Mouse (Mus musculus): ENCODE measurements at regions not wholly inside any gene's neighbourhood (a gene's known extent, or its start where the extent isn't known, plus 50 kb on each side); places are given as distances from the start of the nearest gene placed in this dataset.

GRCm38 (mm10) chr8:115929472-115930210 is 222.0 kb upstream of the Maf start:
- no peak for DNase-seq (ENCODE audit: low spot score in 2 of 2)

- DNase-seq (ENCODE audit: low spot score in 2 of 2): no peak
Measured at GRCm38 (mm10) chr8:115921889-115922288, 214.3 kb upstream of the Maf start.

DNA sequence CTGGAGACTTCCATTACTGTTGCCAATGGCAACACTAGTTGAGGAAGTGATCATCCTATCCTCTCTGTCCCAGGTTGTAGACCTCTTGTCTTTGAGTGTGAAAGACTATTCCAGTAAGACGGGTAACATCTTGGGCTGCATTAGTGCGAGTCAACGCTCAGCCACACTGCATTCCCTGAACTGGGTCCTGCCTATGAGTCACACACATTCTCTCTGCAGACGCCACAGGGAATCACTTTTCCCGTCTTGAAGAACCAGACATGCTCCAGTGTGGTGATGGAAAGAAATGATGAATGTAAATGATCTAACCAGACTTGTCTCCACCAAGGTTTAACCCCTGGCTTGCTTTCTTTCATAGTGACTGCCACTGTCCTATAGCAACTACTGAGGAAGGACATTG is 199.1 kb upstream of the Maf start:
- DNase-seq (ENCODE audit: low spot score in 2 of 2): no peak

DNA sequence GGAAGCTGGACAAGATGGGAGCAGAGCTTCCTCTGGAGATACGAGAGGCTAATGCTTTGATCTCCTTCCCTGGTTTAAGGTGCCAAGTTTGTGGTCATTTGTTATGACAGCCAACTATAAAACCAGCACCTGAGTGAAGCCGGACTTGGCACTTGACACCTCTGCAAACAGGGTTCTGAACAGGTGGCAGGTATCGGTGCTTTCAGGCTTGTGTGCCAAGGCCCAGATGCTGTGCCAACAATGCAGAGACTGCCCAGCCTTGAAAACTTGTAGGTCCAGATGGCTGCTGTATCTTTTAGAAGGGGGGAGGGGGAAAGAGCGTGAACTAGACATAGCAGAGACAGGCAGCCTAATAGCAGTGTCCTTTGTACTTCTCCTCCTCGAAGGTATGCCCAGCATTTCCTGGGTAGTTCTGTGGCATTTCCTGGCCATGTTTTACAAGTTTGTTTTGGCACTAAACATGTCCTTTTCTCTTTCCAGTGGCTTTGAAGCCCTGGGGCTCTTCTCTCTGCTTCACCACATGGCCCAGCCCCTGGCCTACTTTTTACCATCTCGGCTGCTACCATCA is 196.3 kb upstream of the Maf start:
- no peak for DNase-seq (ENCODE audit: low spot score in 2 of 2)

GRCm38 (mm10) chr8:115897521-115898178 is 190.1 kb upstream of the Maf start:
- DNase-seq (ENCODE audit: low spot score in 2 of 2): no peak

DNA sequence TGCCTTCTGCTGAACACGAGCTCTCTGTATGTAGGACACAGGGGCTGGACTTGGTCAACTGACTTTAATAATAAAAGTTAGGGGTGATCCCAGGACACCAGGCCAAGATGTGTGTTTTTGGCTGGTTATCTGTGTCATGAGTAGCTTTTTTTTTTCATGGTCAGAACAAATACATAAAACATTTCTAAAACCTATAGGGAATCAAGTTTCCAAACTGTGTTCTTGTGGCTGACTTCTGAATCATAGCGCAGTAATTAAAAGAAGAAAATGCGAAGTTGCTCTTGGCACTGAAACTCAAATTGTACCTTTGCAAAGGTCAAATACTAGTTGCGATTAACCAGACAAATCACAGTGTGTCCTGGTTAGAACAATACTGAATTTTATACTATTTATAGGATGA is 189.5 kb upstream of the Maf start:
- DNase-seq (ENCODE audit: low spot score in 2 of 2): no peak

DNA sequence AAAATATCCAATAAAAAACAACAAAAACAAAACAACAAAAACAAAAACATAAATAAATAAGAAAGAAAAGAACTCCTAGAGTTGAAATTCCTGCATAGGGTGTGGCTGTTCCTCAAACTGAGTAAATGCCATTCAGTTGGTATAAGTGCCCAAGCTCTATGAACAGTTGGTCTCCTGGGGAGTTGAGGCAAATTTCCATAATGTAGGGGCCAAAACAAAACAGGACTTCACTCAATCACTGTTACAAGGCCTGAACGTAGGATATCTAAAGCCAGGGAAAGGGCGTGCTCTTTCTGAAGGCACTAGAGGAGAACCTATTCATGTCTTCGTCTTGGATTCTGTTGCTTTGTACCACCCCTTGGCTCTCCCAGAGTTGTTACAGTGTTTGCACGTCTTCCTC is 188.5 kb upstream of the Maf start:
- DNase-seq (ENCODE audit: low spot score in 2 of 2): no peak

DNA sequence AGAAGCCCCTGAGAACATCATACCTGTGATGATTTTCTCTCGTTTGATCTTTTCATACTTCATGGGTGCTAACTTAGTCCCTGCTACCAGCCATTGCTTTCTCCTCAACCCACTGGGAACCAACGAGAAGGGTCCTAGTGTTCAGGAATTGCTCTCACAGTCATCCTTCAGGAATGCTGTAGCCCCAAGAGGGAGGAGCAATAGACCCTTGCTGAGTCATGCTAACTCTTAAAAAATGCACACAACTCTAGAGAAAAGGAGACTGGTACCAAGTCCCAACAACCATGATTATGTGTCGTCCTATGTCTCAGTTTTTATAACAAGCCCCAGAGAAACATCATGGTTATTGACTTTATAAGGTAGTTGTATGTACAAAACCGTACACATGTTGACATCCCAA is 180.7 kb upstream of the Maf start:
- no peak for DNase-seq (ENCODE audit: low spot score in 2 of 2)

DNA sequence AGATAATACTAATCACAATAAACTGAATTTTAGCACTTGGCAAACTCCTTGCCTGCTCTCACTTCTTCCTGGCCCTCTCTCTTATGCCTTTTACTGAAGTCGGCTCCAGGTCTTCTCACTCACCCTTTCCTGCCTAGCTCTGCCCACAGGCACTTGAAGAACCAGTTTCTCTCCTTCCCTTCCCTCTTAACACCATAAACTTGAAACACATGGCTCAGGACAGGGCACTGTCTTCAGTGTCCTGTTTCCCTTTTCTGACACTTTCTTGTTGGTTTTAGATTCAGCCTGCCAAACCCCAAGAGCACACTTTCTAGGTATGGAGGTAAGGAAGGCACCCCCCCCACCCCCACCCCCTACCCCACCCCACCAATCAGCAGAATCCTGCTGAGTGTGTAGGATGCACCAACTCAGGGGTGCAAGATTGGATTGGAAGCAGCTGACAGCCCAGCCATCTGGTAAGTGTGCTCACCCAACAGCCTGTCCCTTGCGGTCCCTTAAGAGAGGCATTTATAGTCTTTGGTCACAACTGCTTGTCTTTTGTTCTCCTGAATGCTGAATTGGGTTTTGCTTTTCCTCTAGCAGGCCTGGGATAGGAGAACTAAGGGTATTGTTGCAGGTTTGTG is 177.6 kb upstream of the Maf start:
- DNase-seq (ENCODE audit: low spot score in 2 of 2): no peak

DNA sequence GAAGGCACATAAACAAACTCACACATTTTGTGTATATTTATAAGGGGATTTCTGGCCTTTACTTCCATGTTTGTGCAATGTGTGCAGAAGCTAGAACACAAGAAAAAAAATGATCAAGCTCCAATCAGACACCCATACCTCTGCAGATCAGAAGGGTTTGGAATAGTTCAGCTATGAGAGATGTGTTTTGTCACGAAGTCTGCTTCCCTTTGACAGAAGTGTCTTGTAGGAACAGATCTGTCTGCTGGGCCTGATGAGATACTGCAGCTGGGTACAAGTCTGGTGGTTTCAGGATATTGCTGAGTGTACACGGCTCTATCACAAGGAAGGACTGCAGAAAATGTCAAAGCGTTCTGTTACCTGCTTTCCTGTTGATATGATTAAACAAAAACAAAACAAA is 176.2 kb upstream of the Maf start:
- no peak for DNase-seq (ENCODE audit: low spot score in 2 of 2)

- no peak for DNase-seq (ENCODE audit: low spot score in 2 of 2)
Measured at GRCm38 (mm10) chr8:115881881-115882280, 174.3 kb upstream of the Maf start.

DNA sequence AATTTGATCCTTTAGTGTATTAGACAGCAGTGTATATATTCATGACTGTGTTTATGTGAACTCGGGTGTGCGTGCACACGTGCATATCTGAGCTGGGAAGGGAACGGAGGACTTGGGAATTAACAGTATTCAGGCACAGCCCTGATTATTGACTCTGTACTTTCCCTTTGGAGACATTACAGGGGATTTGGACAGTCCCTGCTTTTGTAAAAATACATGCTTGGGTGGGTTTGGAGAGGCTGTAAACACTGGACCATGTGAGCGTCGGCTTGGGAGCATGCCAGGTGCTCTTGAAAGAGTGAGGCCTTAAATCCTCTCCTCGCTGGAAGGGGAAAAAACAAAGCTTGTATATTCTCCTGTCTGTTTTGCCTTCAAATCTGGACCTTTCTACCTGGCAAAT is 167.2 kb upstream of the Maf start:
- DNase-seq (ENCODE audit: low spot score in 2 of 2): no peak

DNA sequence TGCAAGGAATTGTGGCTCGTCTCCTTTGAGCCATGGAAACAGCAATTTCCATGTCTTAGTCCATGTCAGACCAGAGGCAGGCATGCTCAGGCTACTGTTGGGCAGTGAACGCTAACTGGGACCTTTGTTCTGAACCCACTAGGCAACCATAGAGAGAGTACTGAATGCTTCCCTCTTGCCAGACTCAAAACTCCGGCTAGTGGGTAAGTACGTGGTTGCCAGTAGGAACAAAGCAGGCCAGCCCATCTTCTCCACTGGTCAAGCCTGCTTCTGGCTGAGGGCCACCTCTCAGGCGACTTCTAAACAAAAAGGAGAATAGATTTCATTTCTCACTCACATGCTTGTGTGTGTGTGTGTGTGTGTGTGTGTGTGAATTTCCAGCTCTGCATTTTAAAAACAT is 163.8 kb upstream of the Maf start:
- DNase-seq (ENCODE audit: low spot score in 2 of 2): no peak

DNA sequence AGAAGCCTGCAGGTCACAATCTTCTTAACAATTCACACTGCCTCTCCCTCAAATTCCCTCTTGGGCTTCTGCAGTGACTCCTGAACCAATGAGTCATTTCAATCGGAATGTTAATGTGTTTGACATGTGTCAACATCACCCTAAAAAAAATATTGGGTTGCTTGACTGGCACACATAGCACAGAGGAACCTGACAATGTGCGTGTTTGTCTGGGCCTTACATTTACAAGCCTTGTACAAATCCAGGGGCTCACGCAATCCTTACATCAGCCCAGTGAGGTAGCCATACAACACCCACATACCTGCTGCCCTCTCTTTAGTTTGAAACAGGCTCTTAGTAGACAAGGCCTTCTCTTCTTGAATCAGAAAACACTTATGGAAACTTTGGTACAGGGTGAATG is 153.8 kb upstream of the Maf start:
- no peak for DNase-seq (ENCODE audit: low spot score in 2 of 2)

DNA sequence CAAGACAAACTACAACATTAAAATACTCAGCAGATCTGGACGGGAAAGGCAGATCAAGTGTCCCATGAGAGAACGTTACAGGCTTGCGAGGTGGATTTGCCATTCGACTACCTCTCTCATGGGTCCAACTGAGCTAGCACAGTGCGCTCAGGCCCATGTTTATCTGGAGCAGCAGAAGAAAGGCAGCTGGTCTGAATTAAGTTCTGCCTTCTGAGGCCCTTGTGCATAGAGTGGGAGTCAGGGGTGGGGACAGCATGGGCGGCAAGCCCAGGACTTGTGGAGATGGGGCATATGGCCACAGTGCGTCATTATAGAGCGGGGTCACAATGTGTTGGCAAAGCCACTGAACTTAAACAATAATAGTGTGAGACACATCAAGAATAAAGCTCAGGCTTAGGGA is 151.8 kb upstream of the Maf start:
- DNase-seq (ENCODE audit: low spot score in 2 of 2): no peak

DNA sequence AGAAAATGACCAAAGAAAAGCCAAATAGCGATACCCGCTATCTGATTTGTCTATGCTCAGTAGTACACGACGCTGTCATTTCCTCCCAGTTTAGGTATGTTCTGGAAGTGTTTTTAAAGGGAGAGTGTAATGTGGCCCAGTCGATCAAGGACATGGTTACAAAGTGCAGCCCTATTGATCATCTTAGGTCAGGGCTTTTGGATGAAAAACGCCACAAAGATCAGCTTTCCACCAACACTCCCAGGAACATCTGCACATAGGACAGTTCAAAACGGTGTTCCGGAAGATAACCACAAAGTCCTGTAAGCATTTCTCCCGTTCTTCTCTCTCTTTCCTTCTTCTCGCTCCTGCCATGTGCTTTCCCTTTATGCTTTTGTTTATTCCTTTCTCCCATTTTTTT is 149.2 kb upstream of the Maf start:
- DNase-seq (ENCODE audit: low spot score in 2 of 2): no peak

- no peak for DNase-seq (ENCODE audit: low spot score in 2 of 2)
Measured at GRCm38 (mm10) chr8:115855934-115856629, 148.5 kb upstream of the Maf start.

DNA sequence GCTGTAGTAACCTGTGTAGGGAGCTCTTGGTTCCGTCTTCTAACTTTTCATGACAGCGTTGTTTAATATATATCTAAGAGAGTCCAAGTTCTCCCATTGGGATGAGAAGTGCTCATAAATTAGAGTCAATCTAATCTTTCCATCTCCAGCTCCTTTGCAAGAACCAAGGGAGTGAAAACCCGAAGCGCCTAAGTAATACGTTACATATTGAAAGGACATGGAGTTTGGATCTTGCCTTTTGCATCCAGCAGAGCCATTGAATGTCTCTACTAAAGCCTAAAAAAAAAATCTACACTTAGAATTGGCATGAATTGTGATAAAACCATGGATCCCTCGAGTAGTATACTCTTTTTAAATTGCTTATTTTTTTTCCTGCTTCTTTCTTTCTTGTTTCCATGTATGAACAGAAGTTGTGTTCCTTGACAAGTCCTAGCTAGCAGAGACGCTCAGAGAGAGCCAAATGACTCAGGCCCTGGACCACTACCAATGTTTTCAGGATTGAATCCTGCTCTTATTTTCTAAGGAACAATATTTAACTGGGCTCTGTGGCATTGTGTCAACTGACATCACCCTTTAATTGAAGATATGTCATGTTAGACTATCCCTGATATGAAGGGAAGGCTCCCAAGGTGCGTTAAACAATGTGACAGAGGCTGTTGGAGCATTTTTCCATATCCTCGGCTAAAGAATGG is 146.8 kb upstream of the Maf start:
- no peak for DNase-seq (ENCODE audit: low spot score in 2 of 2)

- no peak for DNase-seq (ENCODE audit: low spot score in 2 of 2)
Measured at GRCm38 (mm10) chr8:115850552-115850951, 143.0 kb upstream of the Maf start.

DNA sequence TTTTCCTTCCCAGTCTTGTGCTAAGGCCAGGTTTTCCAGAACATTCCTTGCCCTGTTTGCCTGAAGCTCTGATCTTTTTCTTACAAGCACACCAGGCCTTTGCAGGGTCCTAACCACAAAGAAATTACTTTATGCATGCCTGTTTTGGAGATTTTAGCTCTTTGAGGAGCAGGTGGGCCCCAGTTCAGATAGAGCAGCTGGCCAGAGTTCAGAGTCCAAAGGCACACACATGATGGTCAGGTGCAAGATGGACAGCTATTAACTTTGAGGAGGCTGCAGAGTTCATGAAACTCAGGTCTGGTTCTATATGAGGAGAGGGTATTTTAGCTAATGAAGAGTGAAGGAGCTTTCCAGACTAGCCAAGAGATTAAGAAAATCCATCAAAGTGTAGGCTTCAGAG is 125.8 kb upstream of the Maf start:
- DNase-seq (ENCODE audit: low spot score in 2 of 2): no peak

DNA sequence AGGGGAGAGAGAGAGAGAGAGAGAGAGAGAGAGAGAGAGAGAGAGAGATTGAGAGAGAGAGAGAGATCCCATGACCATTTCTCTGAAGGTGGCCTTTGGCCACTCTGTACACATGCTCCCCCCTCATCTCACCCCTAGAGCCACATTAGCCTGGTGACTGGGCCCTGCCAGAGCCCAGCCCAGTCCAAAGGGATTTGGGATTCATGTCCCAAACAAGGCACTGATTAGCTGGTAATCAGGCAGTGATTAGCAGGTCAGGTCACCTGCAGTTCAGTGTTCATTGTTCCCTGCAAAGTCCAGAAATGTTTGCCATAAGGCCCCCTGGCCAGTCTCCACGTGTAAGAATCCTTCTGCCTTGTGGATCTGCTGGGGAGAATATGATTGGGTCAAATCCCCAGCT is 124.1 kb upstream of the Maf start:
- DNase-seq (ENCODE audit: low spot score in 2 of 2): no peak

Measured in spleen, postnatal 10 days (tissue).